Mouse (Mus musculus): Measurements from ENCODE around the gene Gm49630. TPM values are rescaled to one million over a fixed set of nuclear protein-coding genes. Genes with fewer than 3 reads are reported as not detected.
"Not testable (repeated sequence)": the region's sequence is repeated elsewhere in the genome, so short reads cannot be mapped to it uniquely, and the experiment has no call there.

Gene Gm49630
- not detected in 2 replicates for polyA plus RNA-seq (2016; fragmentation: Nextera tagmentation; extraction: Ambion mirVana)

- H3K9me3 ChIP-seq; H3K27me3 ChIP-seq (ENCODE audit: poor library complexity, severe bottlenecking); H3K36me3 ChIP-seq (replicated peaks); H3K4me3 ChIP-seq; H3K4me1 ChIP-seq; DNase-seq (ENCODE audit: extremely low spot score, low spot score); H3K27ac ChIP-seq: not testable (repeated sequence)
- 80% methylated on average over 1 of the region's 5 CpGs for WGBS
Observed at GRCm38 (mm10) chr17:7371879-7372278, at the start of gene Gm49630. Gene Gm49630, minus strand, starts transcription at chr17:7371979.

GRCm38 (mm10) chr17:7420191-7420973 lies 48.6 kb upstream of the Gm49630 start:
- 39% methylated on average over 3 of the region's 3 CpGs for WGBS
- DNase-seq (ENCODE audit: extremely low spot score, low spot score); H3K4me1 ChIP-seq; H3K9me3 ChIP-seq; H3K27me3 ChIP-seq (ENCODE audit: poor library complexity, severe bottlenecking); H3K27ac ChIP-seq; H3K4me3 ChIP-seq; H3K36me3 ChIP-seq (replicated peaks): not testable (repeated sequence)

DNA sequence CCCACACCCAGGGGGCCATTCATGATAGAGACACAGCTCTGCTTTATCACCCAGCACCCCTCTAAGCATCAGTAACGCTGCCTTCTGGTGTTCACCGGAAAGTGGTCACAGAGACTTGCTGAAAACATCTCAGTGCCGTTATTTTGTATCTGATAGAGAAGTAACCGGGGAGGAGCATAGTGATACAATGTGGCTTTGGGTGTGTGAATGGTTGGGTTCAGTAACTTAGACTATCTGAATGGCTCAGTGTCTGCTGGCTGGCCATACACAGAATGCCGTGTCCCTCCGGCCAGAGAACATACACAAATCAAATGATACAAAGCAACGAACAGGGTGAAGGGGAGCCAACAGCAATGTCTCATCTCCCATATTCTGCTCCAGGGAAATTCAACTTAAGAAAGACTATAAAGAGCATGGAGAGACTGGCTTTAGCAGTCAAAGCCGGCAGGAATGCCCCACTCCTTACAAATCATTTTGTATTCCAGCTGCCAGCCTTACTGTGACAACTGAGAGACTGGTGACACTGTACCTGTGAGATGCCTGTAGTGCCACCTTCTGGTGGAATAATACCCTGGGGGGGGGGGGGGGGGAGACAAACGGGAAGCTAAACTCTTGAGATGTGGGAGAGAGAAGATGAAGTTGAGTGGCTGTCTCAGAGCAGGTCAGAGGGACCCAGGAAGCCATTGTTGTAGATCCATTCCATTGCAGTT lies 43.0 kb upstream of the Gm49630 start:
- 93% methylated on average over 8 of the region's 9 CpGs for WGBS

DNA sequence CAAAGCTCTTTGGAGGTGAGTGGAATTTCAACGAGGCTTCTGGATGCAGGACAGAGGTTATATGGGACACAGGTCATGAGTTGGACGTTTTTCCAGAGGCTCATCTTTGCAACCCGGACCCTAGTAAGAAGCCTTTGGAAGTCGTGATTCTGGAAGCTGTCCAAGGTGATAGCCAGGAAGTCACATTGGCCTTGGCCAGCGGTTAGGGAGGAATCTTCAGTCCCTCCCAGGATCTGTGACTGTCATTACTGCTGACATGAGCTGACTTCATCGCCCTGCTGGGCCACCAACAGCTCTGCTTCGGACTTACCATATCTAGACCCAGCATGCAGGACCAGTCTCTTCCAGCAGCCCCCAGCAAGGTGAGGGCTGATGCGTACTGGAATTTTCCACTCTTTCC lies 41.6 kb upstream of the Gm49630 start:
- not testable (repeated sequence) for H3K4me3 ChIP-seq; H3K36me3 ChIP-seq (replicated peaks); H3K4me1 ChIP-seq; DNase-seq (ENCODE audit: extremely low spot score, low spot score); H3K27ac ChIP-seq; H3K9me3 ChIP-seq; H3K27me3 ChIP-seq (ENCODE audit: poor library complexity, severe bottlenecking)
- WGBS: 86% methylated on average over 8 of the region's 8 CpGs

More for the DNA sequence above, 43.0 kb upstream of the Gm49630 start:
- not testable (repeated sequence) for H3K36me3 ChIP-seq (replicated peaks); DNase-seq (ENCODE audit: extremely low spot score, low spot score); H3K27me3 ChIP-seq (ENCODE audit: poor library complexity, severe bottlenecking); H3K4me3 ChIP-seq; H3K27ac ChIP-seq; H3K9me3 ChIP-seq; H3K4me1 ChIP-seq

- 85% methylated on average over 6 of the region's 6 CpGs for WGBS
- not testable (repeated sequence) for H3K36me3 ChIP-seq (replicated peaks); H3K27me3 ChIP-seq (ENCODE audit: poor library complexity, severe bottlenecking); DNase-seq (ENCODE audit: extremely low spot score, low spot score); H3K9me3 ChIP-seq; H3K27ac ChIP-seq; H3K4me1 ChIP-seq; H3K4me3 ChIP-seq
Observed at GRCm38 (mm10) chr17:7399770-7400169, 28.0 kb upstream of the Gm49630 start.

DNA sequence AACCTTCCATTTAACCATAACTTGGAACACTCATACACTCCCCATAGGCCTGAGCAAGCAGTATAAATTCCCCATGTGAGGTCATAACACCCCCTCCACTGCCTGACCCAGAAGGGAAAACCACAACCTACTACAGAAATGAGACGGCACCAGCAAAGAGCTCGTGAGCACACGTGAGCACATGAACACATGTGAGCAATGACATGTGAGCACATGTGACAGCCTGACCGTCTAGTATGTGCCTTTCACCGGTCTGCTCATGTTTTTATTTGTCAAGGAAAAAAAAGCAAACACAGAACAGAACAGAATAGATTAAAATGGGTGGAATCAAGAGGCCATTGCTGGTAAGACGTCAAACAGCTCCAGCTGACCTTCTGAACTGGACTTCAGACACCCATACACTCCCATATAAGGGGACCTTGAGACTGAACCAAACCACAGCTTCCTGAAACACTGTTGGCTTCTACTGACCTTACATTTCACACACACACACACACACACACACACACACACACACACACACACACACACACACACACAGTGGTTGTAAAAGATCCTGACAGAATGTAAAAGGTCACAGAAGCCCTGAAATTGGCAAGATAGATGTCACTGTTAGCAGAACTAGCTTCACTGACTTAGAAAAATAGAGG lies 26.5 kb upstream of the Gm49630 start:
- H3K4me1 ChIP-seq; H3K4me3 ChIP-seq; H3K9me3 ChIP-seq; H3K36me3 ChIP-seq (replicated peaks); H3K27ac ChIP-seq; DNase-seq (ENCODE audit: extremely low spot score, low spot score); H3K27me3 ChIP-seq (ENCODE audit: poor library complexity, severe bottlenecking): not testable (repeated sequence)
- 95% methylated on average over 6 of the region's 6 CpGs for WGBS

GRCm38 (mm10) chr17:7397079-7397478 lies 25.3 kb upstream of the Gm49630 start:
- H3K9me3 ChIP-seq; H3K4me1 ChIP-seq; DNase-seq (ENCODE audit: extremely low spot score, low spot score); H3K4me3 ChIP-seq; H3K27ac ChIP-seq; H3K27me3 ChIP-seq (ENCODE audit: poor library complexity, severe bottlenecking); H3K36me3 ChIP-seq (replicated peaks): not testable (repeated sequence)
- WGBS: 91% methylated on average over 13 of the region's 13 CpGs

GRCm38 (mm10) chr17:7396288-7396687 lies 24.5 kb upstream of the Gm49630 start:
- not testable (repeated sequence) for H3K9me3 ChIP-seq; H3K36me3 ChIP-seq (replicated peaks); H3K27me3 ChIP-seq (ENCODE audit: poor library complexity, severe bottlenecking); H3K27ac ChIP-seq; DNase-seq (ENCODE audit: extremely low spot score, low spot score); H3K4me3 ChIP-seq; H3K4me1 ChIP-seq
- no CpG with 5 or more reads among the region's 2 CpGs for WGBS

GRCm38 (mm10) chr17:7395671-7396070 lies 23.9 kb upstream of the Gm49630 start:
- H3K27me3 ChIP-seq (ENCODE audit: poor library complexity, severe bottlenecking); H3K27ac ChIP-seq; H3K4me3 ChIP-seq; H3K36me3 ChIP-seq (replicated peaks); DNase-seq (ENCODE audit: extremely low spot score, low spot score); H3K4me1 ChIP-seq; H3K9me3 ChIP-seq: not testable (repeated sequence)
- 95% methylated on average over 8 of the region's 8 CpGs for WGBS

DNA sequence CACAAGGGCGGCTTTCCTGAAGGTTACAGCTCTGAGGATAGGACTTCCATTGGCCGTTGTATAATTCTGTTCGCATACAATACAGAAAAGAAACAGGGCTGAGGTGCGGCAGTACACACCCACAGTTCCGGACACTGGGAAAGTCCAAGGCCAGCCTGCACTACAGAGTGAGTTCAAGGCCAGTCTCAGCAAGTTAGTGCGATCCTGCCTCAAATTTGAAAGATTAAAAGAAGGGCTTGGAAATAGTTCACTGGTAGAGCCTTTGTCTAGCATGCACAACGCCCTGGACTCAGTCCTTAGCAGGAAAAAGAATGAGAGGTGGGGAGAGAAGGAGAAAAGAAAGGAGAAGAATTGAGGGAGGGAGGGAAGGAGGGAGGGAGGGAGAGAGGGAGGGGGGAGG lies 23.3 kb upstream of the Gm49630 start:
- H3K27ac ChIP-seq; H3K4me1 ChIP-seq; H3K27me3 ChIP-seq (ENCODE audit: poor library complexity, severe bottlenecking); H3K36me3 ChIP-seq (replicated peaks); H3K9me3 ChIP-seq; DNase-seq (ENCODE audit: extremely low spot score, low spot score); H3K4me3 ChIP-seq: not testable (repeated sequence)
- WGBS: 89% methylated on average over 7 of the region's 7 CpGs

DNA sequence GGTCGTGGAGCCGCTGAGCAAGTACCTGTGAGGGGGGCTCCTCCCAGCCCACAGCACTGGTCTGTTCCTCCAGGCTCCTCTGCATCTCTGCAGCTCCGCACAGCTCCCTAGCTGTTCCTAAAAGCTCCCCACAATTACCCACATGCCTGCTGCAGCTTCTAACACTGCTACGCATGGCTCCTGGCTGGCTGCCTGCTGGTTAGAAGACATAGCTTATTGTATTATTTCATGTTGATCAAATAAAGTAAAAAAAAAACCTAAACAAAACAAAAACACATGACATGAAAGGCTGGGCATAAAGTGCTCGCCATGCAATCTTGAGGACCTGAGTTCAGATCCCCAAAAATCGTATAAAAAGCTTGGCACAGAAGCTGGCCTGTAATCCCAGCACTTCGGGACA lies 18.1 kb upstream of the Gm49630 start:
- H3K4me1 ChIP-seq: not testable (repeated sequence)

DNA sequence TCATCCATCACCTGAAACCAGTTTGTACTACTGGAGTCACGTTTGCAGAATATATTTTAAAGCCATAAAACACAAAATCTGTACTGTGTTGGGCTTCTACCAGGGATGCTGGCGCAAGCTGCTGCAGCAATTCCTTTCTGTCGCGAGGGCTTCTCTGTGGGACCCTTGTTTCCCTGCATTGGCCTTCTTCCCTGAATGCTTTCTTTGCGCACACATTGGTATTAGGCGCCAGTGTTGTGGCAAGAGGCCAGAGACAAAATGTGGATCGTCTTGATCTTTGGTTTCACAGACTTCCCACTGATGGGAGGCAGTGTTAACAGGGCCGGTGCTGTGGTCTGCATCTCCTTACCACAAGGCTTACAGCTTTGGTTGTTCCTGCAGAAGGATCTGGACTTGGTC lies 17.2 kb upstream of the Gm49630 start:
- not testable (repeated sequence) for H3K36me3 ChIP-seq (replicated peaks); H3K27ac ChIP-seq; DNase-seq (ENCODE audit: extremely low spot score, low spot score); H3K4me1 ChIP-seq; H3K27me3 ChIP-seq (ENCODE audit: poor library complexity, severe bottlenecking); H3K4me3 ChIP-seq; H3K9me3 ChIP-seq
- WGBS: 85% methylated on average over 8 of the region's 8 CpGs

More for the DNA sequence above, 18.1 kb upstream of the Gm49630 start:
- H3K9me3 ChIP-seq; H3K27ac ChIP-seq; H3K4me3 ChIP-seq; H3K36me3 ChIP-seq (replicated peaks); DNase-seq (ENCODE audit: extremely low spot score, low spot score); H3K27me3 ChIP-seq (ENCODE audit: poor library complexity, severe bottlenecking): not testable (repeated sequence)
- 81% methylated on average over 7 of the region's 7 CpGs for WGBS

GRCm38 (mm10) chr17:7388341-7388957 lies 16.7 kb upstream of the Gm49630 start:
- H3K4me3 ChIP-seq; DNase-seq (ENCODE audit: extremely low spot score, low spot score): not testable (repeated sequence)

More at GRCm38 (mm10) chr17:7388341-7388957, 16.7 kb upstream of the Gm49630 start:
- H3K9me3 ChIP-seq; H3K27me3 ChIP-seq (ENCODE audit: poor library complexity, severe bottlenecking); H3K36me3 ChIP-seq (replicated peaks); H3K27ac ChIP-seq; H3K4me1 ChIP-seq: not testable (repeated sequence)
- WGBS: no CpG with 5 or more reads among the region's 2 CpGs
